Mouse (Mus musculus): ENCODE results near the gene AL732309.1. TPM values are rescaled to one million over a fixed set of nuclear protein-coding genes. Genes with fewer than 3 reads are reported as not detected.
A peak's percentile ranks its signal among the peaks of the same experiment; 100 is the strongest.
"Not testable (repeated sequence)": the region's sequence is repeated elsewhere in the genome, so short reads cannot be mapped to it uniquely, and the experiment has no call there.

The AL732309.1 gene
- polyA plus RNA-seq, 1 experiment from 2014 or later = 4.2 TPM

DNA sequence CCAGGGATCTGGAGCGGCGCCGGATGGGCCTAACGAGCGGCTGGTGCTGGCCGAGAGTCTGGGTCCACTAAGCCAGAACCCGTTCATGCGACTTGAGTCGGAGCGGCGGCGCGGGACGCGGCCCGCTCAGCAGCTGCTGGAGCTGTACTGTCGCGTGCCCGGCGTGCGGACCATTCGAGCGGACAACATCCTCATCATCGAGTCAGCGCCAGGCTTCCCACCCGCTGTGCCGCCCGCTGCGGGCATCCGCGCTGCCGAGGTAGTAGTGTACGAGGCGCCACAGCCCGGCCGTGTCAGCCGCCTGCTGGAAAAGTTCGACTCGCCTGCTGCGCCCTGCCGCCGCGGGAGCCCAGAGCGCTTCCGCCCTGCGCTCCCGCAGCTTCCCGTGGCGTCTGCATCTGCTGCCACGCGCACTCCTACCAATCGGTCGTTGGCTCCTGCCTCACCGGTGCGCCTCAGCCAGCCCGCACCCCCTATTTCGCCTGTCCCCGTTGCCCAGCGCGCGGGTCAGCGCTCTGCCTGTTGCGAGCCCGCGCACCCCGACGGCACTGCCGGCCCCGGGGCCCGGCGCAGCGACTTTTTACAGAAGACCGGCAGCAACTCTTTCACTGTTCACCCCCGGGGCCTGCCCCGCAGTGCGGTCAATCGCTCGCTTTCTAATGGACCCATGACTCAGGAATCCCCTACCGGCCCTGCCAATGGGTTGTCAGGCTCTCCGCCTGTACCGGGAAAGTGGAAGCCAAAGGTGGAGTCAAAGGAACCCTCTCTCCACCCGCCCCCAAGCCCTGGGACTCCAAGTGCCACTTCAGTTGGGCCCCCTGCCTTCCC, 16.3 kb upstream of the AL732309.1 start:
- H3K27ac ChIP-seq (ENCODE audit: low read depth, low read length) = peak overlapping the region; percentile 85
- H3K9me3 ChIP-seq (ENCODE audit: control insufficient read depth, low read length) = no peaks in the 10 kb centered on the region
- ATAC-seq = no peak; the same call in 1 of the 2 replicates
- peak overlapping the region; percentile 83 for H3K9ac ChIP-seq (ENCODE audit: low read depth, low read length)
- H3K27me3 ChIP-seq (replicated peaks; ENCODE audit: control insufficient read depth, insufficient read depth, low read length) = no peaks in the 10 kb centered on the region; the same call in 1 of the 2 replicates
- H3K4me1 ChIP-seq (ENCODE audit: control insufficient read depth, insufficient read depth, low read depth, low read length) = peaks cover 45% of the 10 kb centered on the region
- no peaks in the 10 kb centered on the region for H3K36me3 ChIP-seq (ENCODE audit: control insufficient read depth, insufficient read depth, low read length)
- H3K4me2 ChIP-seq (ENCODE audit: low read length) = peak overlapping the region; percentile 99
- WGBS = under 1% methylated on average over 82 of the region's 82 CpGs
- peak overlapping the region; percentile 83 for H3K4me3 ChIP-seq (ENCODE audit: low read length)

DNA sequence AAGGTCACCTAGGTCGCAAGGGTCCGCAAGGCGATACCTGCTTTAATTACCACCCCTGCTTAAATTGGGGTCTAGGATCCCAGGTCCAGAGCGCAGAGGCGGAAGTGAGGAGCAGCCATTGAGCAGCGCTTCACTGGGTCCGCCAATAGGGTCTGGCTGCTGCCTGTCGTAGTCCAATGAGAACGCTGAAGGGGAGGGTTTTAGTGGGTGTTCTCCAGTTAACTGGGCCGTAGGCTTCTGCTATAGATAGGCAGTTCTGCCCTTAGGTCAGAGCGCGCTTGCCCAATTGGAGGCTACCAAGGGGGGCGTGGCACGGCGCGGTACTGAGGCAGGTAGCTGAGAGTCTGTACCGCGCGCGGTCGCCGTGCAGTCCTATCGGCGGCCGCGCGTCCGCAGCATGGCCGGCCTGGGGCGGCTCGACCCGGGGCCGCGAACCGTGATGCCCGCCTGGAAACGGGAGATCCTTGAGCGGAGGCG, 15.7 kb upstream of the AL732309.1 start, which contains the start of gene Tprn:
TSS of gene Tprn (plus strand) at position 328 of the 477 bp plus-strand sequence.
- no peaks in the 10 kb centered on the region for H3K36me3 ChIP-seq (ENCODE audit: control insufficient read depth, insufficient read depth, low read length)
- H3K27me3 ChIP-seq (replicated peaks; ENCODE audit: control insufficient read depth, insufficient read depth, low read length) = no peaks in the 10 kb centered on the region; the same call in 1 of the 2 replicates
- H3K27ac ChIP-seq (ENCODE audit: low read depth, low read length) = peak within 1 kb of the TSS; percentile 85
- peak within 1 kb of the TSS; percentile 83 for H3K9ac ChIP-seq (ENCODE audit: low read depth, low read length)
- peak within 1 kb of the TSS; percentile 99 for H3K4me2 ChIP-seq (ENCODE audit: low read length)
- peaks cover 43% of the 10 kb centered on the region for H3K4me1 ChIP-seq (ENCODE audit: control insufficient read depth, insufficient read depth, low read depth, low read length)
- under 1% methylated on average over 32 of the region's 39 CpGs for WGBS
- peak within 1 kb of the TSS; percentile 83 for H3K4me3 ChIP-seq (ENCODE audit: low read length)
- no peaks in the 10 kb centered on the region for H3K9me3 ChIP-seq (ENCODE audit: control insufficient read depth, low read length)
- ATAC-seq = peak; percentile 98

DNA sequence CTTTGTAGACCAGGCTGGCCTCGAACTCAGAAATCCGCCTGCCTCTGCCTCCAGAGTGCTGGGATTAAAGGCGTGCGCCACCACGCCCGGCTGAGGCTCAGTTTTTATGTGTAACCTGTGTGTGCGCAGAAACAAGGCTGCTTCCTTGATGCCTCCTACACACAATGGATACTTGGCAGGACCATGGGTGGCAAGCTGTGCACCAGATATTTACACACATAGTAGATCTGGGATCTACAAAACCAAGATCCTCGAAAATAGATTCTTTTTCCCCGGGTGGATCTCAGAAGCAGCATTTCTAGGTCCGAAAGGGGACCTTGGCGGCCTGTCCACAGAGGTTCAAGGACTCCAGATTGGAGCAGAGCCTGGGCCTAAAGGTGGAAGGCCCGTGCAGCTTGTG, 15.2 kb upstream of the AL732309.1 start:
- whole genome bisulfite sequencing = 43% methylated on average over 10 of the region's 12 CpGs
- H3K36me3 ChIP-seq (ENCODE audit: control insufficient read depth, insufficient read depth, low read length) = no peaks in the 10 kb centered on the region
- H3K9ac ChIP-seq (ENCODE audit: low read depth, low read length) = peak overlapping the region; percentile 46; the same call in 1 of the 2 replicates
- H3K9me3 ChIP-seq (ENCODE audit: control insufficient read depth, low read length) = no peaks in the 10 kb centered on the region
- H3K4me1 ChIP-seq (ENCODE audit: control insufficient read depth, insufficient read depth, low read depth, low read length) = peaks cover 41% of the 10 kb centered on the region
- peak overlapping the region; percentile 62 for H3K27ac ChIP-seq (ENCODE audit: low read depth, low read length)
- H3K4me2 ChIP-seq (ENCODE audit: low read length) = peak overlapping the region; percentile 99
- ATAC-seq = no peak
- H3K27me3 ChIP-seq (replicated peaks; ENCODE audit: control insufficient read depth, insufficient read depth, low read length) = no peaks in the 10 kb centered on the region; the same call in 1 of the 2 replicates
- H3K4me3 ChIP-seq (ENCODE audit: low read length) = peak overlapping the region; percentile 83

DNA sequence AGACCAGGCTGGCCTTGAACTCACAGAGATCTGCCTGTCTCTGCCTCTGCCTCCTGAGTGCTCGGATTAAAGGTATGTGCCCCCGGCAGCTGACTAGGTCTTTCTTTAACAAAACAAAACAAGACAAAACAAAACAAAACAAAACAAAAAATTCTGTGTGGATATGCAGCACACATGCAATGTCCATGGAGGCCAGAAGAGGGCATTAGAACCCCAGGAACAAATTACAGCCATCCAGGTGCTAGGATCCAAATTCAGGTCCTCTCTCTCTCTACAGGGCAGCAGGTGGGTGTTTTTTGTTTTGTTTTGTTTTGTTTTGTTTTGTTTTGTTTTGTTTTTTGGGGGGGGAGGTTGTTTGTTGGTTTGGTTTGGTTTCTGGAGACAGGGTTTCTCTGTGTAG, 12.2 kb upstream of the AL732309.1 start:
- no peaks in the 10 kb centered on the region for H3K27me3 ChIP-seq (replicated peaks; ENCODE audit: control insufficient read depth, insufficient read depth, low read length)
- 44% methylated on average over 2 of the region's 2 CpGs for WGBS
- H3K27ac ChIP-seq (ENCODE audit: low read depth, low read length) = no peak overlapping the region
- peaks cover 27% of the 10 kb centered on the region for H3K4me1 ChIP-seq (ENCODE audit: control insufficient read depth, insufficient read depth, low read depth, low read length)
- no peaks in the 10 kb centered on the region for H3K9me3 ChIP-seq (ENCODE audit: control insufficient read depth, low read length)
- ATAC-seq = no peak
- H3K36me3 ChIP-seq (ENCODE audit: control insufficient read depth, insufficient read depth, low read length) = no peaks in the 10 kb centered on the region
- H3K9ac ChIP-seq (ENCODE audit: low read depth, low read length) = no peak overlapping the region
- H3K4me3 ChIP-seq (ENCODE audit: low read length) = no peak overlapping the region
- H3K4me2 ChIP-seq (ENCODE audit: low read length) = no peak overlapping the region

DNA sequence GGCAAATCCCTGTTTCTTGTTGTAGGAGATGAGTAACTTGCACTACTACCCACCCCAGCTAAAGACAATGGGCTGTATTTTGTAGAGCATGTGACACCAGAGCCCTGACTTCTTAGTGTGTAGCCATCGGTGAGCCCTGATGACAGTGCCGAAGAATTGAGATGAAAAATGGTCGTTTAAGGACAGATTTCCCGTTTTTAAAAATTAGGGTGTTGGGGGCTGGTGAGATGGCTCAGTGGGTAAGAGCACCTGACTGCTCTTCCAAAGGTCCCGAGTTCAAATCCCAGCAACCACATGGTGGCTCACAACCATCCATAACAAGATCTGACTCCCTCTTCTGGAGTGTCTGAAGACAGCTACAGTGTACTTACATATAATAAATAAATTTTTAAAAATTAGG, 10.6 kb upstream of the AL732309.1 start:
- not testable (repeated sequence) for H3K9ac ChIP-seq (ENCODE audit: low read depth, low read length); H3K36me3 ChIP-seq (ENCODE audit: control insufficient read depth, insufficient read depth, low read length); H3K4me3 ChIP-seq (ENCODE audit: low read length); H3K27ac ChIP-seq (ENCODE audit: low read depth, low read length); ATAC-seq; H3K4me2 ChIP-seq (ENCODE audit: low read length); H3K9me3 ChIP-seq (ENCODE audit: control insufficient read depth, low read length); H3K27me3 ChIP-seq (replicated peaks; ENCODE audit: control insufficient read depth, insufficient read depth, low read length)
- H3K4me1 ChIP-seq (ENCODE audit: control insufficient read depth, insufficient read depth, low read depth, low read length) = peaks cover 19% of the 10 kb centered on the region
- 91% methylated on average over 5 of the region's 5 CpGs for WGBS

DNA sequence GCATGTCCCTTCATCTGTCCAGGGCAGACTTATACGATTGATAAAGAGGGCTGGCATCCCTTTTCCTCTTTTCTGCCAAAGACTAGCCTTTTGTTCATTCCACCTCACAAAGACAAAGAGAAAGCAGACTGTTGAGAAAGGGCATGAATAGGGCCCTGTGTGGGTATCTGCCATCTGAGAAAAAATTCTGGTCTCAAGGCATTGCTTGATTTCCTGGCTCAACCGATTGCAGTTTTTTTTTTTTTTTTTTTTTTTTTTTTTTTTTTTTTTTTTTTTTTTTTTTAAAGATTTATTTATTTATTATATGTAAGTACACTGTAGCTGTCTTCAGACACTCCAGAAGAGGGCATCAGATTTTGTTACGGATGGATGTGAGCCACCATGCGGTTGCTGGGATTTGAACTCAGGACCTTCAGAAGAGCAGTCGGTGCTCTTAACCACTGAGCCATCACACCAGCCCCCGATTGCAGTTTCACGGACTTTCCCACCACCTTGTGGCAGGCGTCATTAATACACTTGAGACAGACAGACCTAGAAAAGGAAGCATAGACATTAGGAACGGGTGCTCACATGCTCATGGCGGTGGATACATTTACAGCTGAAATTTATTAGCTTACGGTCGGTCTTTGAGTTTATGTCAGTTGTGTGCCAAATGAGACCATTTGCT, 9.9 kb upstream of the AL732309.1 start:
- H3K27me3 ChIP-seq (replicated peaks; ENCODE audit: control insufficient read depth, insufficient read depth, low read length); H3K9me3 ChIP-seq (ENCODE audit: control insufficient read depth, low read length); ATAC-seq; H3K36me3 ChIP-seq (ENCODE audit: control insufficient read depth, insufficient read depth, low read length); H3K9ac ChIP-seq (ENCODE audit: low read depth, low read length); H3K27ac ChIP-seq (ENCODE audit: low read depth, low read length): not testable (repeated sequence)
- 56% methylated on average over 11 of the region's 12 CpGs for WGBS
- H3K4me1 ChIP-seq (ENCODE audit: control insufficient read depth, insufficient read depth, low read depth, low read length) = peaks cover 19% of the 10 kb centered on the region
- peak overlapping the region; percentile 99 for H3K4me3 ChIP-seq (ENCODE audit: low read length)
- peak overlapping the region; percentile 96 for H3K4me2 ChIP-seq (ENCODE audit: low read length)

DNA sequence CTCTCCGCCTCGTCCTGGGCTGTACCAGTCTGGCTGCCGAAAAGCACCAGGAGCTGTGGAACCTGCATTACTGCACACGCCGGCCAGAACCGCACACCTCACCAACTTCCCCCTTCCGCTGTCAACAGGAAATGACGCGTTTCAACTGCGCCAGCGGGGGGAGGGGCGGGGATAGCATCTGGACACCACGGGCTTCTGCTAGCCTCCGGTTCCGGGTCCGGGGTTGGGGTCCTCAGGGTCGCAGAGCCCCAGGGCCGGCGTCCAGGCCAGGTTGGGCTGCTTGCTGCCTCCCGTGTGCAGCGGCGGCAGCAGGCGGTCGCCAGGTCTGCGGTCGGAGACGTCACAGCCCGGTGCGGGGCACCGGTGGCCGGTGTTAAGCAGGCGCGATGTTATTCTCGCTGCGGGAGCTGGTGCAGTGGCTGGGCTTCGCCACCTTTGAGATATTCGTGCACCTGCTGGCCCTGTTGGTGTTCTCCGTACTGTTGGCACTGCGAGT, 8.7 kb upstream of the AL732309.1 start, which contains the start of gene Tmem203:
TSS of gene Tmem203 (plus strand) at position 156 of the 496 bp plus-strand sequence.
- no peaks in the 10 kb centered on the region for H3K27me3 ChIP-seq (replicated peaks; ENCODE audit: control insufficient read depth, insufficient read depth, low read length)
- H3K4me3 ChIP-seq (ENCODE audit: low read length) = peak within 1 kb of the TSS; percentile 99
- H3K9me3 ChIP-seq (ENCODE audit: control insufficient read depth, low read length) = no peaks in the 10 kb centered on the region
- peak within 1 kb of the TSS; percentile 96 for H3K4me2 ChIP-seq (ENCODE audit: low read length)
- WGBS = 0% methylated on average over 39 of the region's 39 CpGs
- H3K36me3 ChIP-seq (ENCODE audit: control insufficient read depth, insufficient read depth, low read length) = peaks cover 2% of the 10 kb centered on the region; the same call in 1 of the 2 replicates
- peak; percentile 91 for ATAC-seq
- peaks cover 19% of the 10 kb centered on the region for H3K4me1 ChIP-seq (ENCODE audit: control insufficient read depth, insufficient read depth, low read depth, low read length)
- peak within 1 kb of the TSS; percentile 86 for H3K27ac ChIP-seq (ENCODE audit: low read depth, low read length)
- peak within 1 kb of the TSS; percentile 97 for H3K9ac ChIP-seq (ENCODE audit: low read depth, low read length)

DNA sequence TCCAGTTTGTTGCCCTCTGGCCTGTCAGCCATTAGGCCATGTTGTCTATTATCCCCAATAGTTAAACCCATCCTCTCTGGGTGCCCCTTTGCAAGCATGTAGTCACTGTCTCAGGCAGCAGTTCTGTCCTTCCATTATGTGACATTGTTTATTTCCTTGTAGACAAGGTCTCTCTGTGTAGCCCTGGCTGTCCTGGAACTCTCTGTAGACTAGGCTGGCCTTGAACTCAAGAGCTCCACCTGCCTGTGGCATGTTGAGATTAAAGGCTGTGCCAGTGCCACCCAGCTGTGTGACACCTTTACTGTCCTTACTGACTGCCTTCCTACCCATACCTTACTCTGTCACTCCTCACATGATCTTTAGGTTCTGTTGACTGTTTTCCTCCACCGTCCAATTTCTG, 5.7 kb upstream of the AL732309.1 start:
- Histone ChIP-seq H3K9me3 (ENCODE audit: control insufficient read depth, low read length) (no peaks in the 10 kb centered on the region), H3K4me1 (ENCODE audit: control insufficient read depth, insufficient read depth, low read depth, low read length) (peaks cover 19% of the 10 kb centered on the region), H3K4me2 (ENCODE audit: low read length) (no peak overlapping the region), H3K36me3 (ENCODE audit: control insufficient read depth, insufficient read depth, low read length) (peaks cover 2% of the 10 kb centered on the region; the same call in 1 of the 2 replicates), H3K9ac (ENCODE audit: low read depth, low read length) (no peak overlapping the region), H3K27ac (ENCODE audit: low read depth, low read length) (no peak overlapping the region), H3K27me3 (replicated peaks; ENCODE audit: control insufficient read depth, insufficient read depth, low read length) (no peaks in the 10 kb centered on the region), H3K4me3 (ENCODE audit: low read length) (no peak overlapping the region)
- ATAC-seq = no peak
- WGBS = 91% methylated on average over 1 of the region's 1 CpGs

DNA sequence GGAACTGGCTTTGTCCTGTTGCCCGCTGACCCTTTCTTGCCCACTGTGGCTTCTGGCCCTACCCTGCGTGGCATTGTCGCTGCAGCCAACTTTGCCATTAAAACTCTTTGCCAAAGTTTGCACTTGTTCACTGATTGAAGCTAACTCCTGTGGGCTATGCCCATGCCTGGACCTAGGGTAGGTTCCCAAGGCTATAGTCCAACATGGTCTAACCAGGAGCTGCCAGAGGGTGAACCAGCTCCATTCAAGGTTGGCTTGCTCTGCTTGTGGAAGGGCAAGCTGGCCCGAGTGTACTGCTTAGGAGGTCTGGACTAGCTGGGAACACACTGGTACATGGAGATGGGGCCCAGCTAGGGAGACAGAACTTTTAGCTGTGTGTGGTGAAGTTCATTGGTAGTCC, 2.5 kb downstream of the AL732309.1 start:
- H3K9ac ChIP-seq (ENCODE audit: low read depth, low read length) = no peak overlapping the region
- no peak overlapping the region for H3K27ac ChIP-seq (ENCODE audit: low read depth, low read length)
- H3K4me1 ChIP-seq (ENCODE audit: control insufficient read depth, insufficient read depth, low read depth, low read length) = peaks cover 25% of the 10 kb centered on the region
- H3K4me3 ChIP-seq (ENCODE audit: low read length) = no peak overlapping the region
- 89% methylated on average over 4 of the region's 4 CpGs for WGBS
- H3K9me3 ChIP-seq (ENCODE audit: control insufficient read depth, low read length) = no peaks in the 10 kb centered on the region
- no peak for ATAC-seq
- no peak overlapping the region for H3K4me2 ChIP-seq (ENCODE audit: low read length)
- peaks cover 12% of the 10 kb centered on the region for H3K36me3 ChIP-seq (ENCODE audit: control insufficient read depth, insufficient read depth, low read length)
- H3K27me3 ChIP-seq (replicated peaks; ENCODE audit: control insufficient read depth, insufficient read depth, low read length) = no peaks in the 10 kb centered on the region
